Mouse (Mus musculus) MEL (cell line): ENCODE measurements around the gene Nol6.

ENCODE experiments used
- CHD1 ChIP-seq: IDR thresholded peaks from 2 replicates; pipeline ENCODE4 v1.6.1; 2012; ENCODE audit warnings: low read depth, mild to moderate bottlenecking, inconsistent platforms, low read length, improper control_type of control experiment
- CTCF ChIP-seq, 3 experiments: IDR thresholded peaks in 2 of 3; conservative IDR thresholded peaks in 1 of 3; 2 replicates each; pipeline ENCODE4 v1.5.1; 2011 to 2012; ENCODE audit warnings: low read length in 3 of 3, low read depth in 2 of 3, mild to moderate bottlenecking in 2 of 3, improper control_type of control experiment in 1 of 3, inconsistent platforms in 1 of 3, mixed read lengths in 1 of 3, moderate library complexity in 1 of 3; ENCODE audit not compliant: control insufficient read depth in 1 of 3, insufficient read depth in 1 of 3, poor library complexity in 1 of 3, severe bottlenecking in 1 of 3
- ELF1 ChIP-seq: IDR thresholded peaks from 2 replicates; pipeline ENCODE4 v1.6.1; 2014; ENCODE audit warnings: low read depth, mild to moderate bottlenecking, inconsistent platforms, low read length, improper control_type of control experiment, moderate library complexity
- EP300 ChIP-seq, 2 experiments: IDR thresholded peaks; 2 replicates each; pipeline ENCODE4 v1.6.1; 2011; ENCODE audit warnings: improper control_type of control experiment in 2 of 2, low read length in 2 of 2, low read depth in 1 of 2, mild to moderate bottlenecking in 1 of 2
- MAFK ChIP-seq: IDR thresholded peaks from 2 replicates; pipeline ENCODE4 v1.6.1; 2011; ENCODE audit warnings: low read depth, mild to moderate bottlenecking, low read length, improper control_type of control experiment, borderline replicate concordance
- MAX ChIP-seq: IDR thresholded peaks from 2 replicates; pipeline ENCODE4 v1.6.1; 2011; ENCODE audit warnings: low read length, improper control_type of control experiment
- MAZ ChIP-seq: IDR thresholded peaks from 2 replicates; pipeline ENCODE4 v1.6.1; 2012; ENCODE audit warnings: low read depth, mild to moderate bottlenecking, inconsistent platforms, low read length, improper control_type of control experiment
- POLR2A ChIP-seq, 2 experiments: IDR thresholded peaks; 2 replicates each; pipeline ENCODE4 v1.6.1; 2011 to 2012; ENCODE audit warnings: low read length in 2 of 2, mild to moderate bottlenecking in 2 of 2, control low read depth in 1 of 2, improper control_type of control experiment in 1 of 2, low read depth in 1 of 2, moderate library complexity in 1 of 2; ENCODE audit not compliant: control insufficient read depth in 1 of 2, insufficient read depth in 1 of 2, poor library complexity in 1 of 2
- SMC3 ChIP-seq: IDR thresholded peaks from 2 replicates; pipeline ENCODE4 v1.6.1; 2011; ENCODE audit warnings: low read depth, low read length, improper control_type of control experiment
- TBP ChIP-seq: IDR thresholded peaks from 2 replicates; pipeline ENCODE4 v1.8.0; 2011; ENCODE audit warnings: low read depth, low read length, improper control_type of control experiment
- UBTF ChIP-seq: IDR thresholded peaks from 2 replicates; pipeline ENCODE4 v1.6.1; 2012; ENCODE audit warnings: low read depth, mild to moderate bottlenecking, inconsistent platforms, low read length, improper control_type of control experiment, moderate library complexity, borderline replicate concordance; ENCODE audit not compliant: insufficient read depth
- USF1 ChIP-seq: IDR thresholded peaks from 2 replicates; pipeline ENCODE4 v1.6.1; 2014; ENCODE audit warnings: low read depth, mild to moderate bottlenecking, inconsistent platforms, low read length, improper control_type of control experiment, moderate library complexity
- ZC3H11A ChIP-seq: IDR thresholded peaks from 2 replicates; pipeline ENCODE4 v1.6.1; 2012; ENCODE audit warnings: low read depth, mild to moderate bottlenecking, inconsistent platforms, low read length, improper control_type of control experiment

DNA sequence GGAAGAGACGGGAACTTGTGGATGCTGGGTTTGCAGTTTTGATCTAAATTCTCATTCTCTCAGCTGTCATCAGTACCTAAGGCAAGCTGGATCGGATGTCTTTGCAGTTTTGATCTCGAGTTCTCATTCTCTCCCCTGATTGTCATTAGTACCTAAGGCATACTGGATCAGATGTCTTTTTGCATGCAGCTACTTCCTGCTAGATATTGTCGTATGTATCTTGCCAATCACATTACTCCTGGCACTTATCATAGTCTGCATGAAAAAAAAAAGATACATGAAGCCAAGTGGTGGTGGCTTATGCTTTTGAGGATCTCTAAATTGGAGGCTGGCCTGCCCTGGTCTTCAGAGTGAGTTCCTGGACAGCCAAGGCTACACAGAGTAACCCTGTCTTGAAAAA lies 39.4 kb downstream of the Nol6 start:
- TF ChIP-seq MAZ = no peak
- TF ChIP-seq EP300 (IDR thresholded peaks at IDR 0.05; ENCODE audit: low read depth in 1 of 2, low read length in 2 of 2) = peak; percentile 36 to 47; a peak in 2 of 4 replicates
- no peak for TF ChIP-seq CHD1
- TF ChIP-seq ELF1 = peak; percentile 48; the same call in 1 of the 2 replicates
- no peak for TF ChIP-seq MAX
- no peak for TF ChIP-seq CTCF (IDR thresholded peaks at IDR 0.05 in 2 of 3, conservative IDR thresholded peaks at IDR 0.05 in 1 of 3; ENCODE audit: control insufficient read depth in 1 of 3, insufficient read depth in 1 of 3, low read depth in 2 of 3, low read length in 3 of 3, poor library complexity in 1 of 3, severe bottlenecking in 1 of 3)
- TF ChIP-seq USF1 = no peak
- no peak for TF ChIP-seq POLR2A (IDR thresholded peaks at IDR 0.05; ENCODE audit: control insufficient read depth in 1 of 2, insufficient read depth in 1 of 2, low read depth in 1 of 2, low read length in 2 of 2, poor library complexity in 1 of 2)
- no peak for TF ChIP-seq ZC3H11A
- no peak for TF ChIP-seq UBTF
- TF ChIP-seq MAFK = no peak
- TF ChIP-seq SMC3 = no peak
- TF ChIP-seq TBP = no peak
